Mouse (Mus musculus) urinary bladder, postnatal 25 days (tissue): ENCODE results near the gene Cx3cl1.

Source experiments
- DNase-seq: peaks from one replicate; pipeline ENCODE4 v3.0.0; 2022; ENCODE audit warnings: low spot score

The Cx3cl1 gene

GRCm38 (mm10) chr8:94771941-94772670, at the start of gene Cx3cl1:
Gene Cx3cl1 (plus strand): TSS chr8:94772009.
- peak; percentile 46 for DNase-seq

- no peak for DNase-seq
These were observed 45.8 kb upstream of the Cx3cl1 start for GRCm38 (mm10) chr8:94725998-94726397.

- no peak for DNase-seq
These were observed 42.5 kb upstream of the Cx3cl1 start for GRCm38 (mm10) chr8:94729301-94729700.

- no peak for DNase-seq
These were observed 37.9 kb upstream of the Cx3cl1 start for GRCm38 (mm10) chr8:94733821-94734465.

- DNase-seq, result no peak
These were observed 37.0 kb upstream of the Cx3cl1 start for GRCm38 (mm10) chr8:94734735-94735350.

GRCm38 (mm10) chr8:94735426-94736094, 36.2 kb upstream of the Cx3cl1 start:
- DNase-seq, result peak; percentile 10

GRCm38 (mm10) chr8:94739829-94740228, 32.0 kb upstream of the Cx3cl1 start:
- no peak for DNase-seq

GRCm38 (mm10) chr8:94740591-94740990, 31.2 kb upstream of the Cx3cl1 start:
- no peak for DNase-seq

- DNase-seq, result no peak
These were observed 30.1 kb upstream of the Cx3cl1 start for GRCm38 (mm10) chr8:94741726-94742125.

GRCm38 (mm10) chr8:94744484-94744883, 27.3 kb upstream of the Cx3cl1 start:
- DNase-seq, result no peak

GRCm38 (mm10) chr8:94744972-94745371, 26.8 kb upstream of the Cx3cl1 start:
- DNase-seq, result no peak

- no peak for DNase-seq
These were observed 26.2 kb upstream of the Cx3cl1 start, which contains the start of gene Ccl22 for GRCm38 (mm10) chr8:94745476-94746184. Gene Ccl22 (plus strand): TSS chr8:94745590.

GRCm38 (mm10) chr8:94746832-94747231, 25.0 kb upstream of the Cx3cl1 start:
- DNase-seq, result no peak

GRCm38 (mm10) chr8:94748363-94748762, 23.4 kb upstream of the Cx3cl1 start:
- no peak for DNase-seq

GRCm38 (mm10) chr8:94749942-94750341, 21.9 kb upstream of the Cx3cl1 start:
- DNase-seq, result no peak

- no peak for DNase-seq
These were observed 20.6 kb upstream of the Cx3cl1 start for GRCm38 (mm10) chr8:94751023-94751849.

- DNase-seq, result no peak
These were observed 17.8 kb upstream of the Cx3cl1 start for GRCm38 (mm10) chr8:94754006-94754405.

GRCm38 (mm10) chr8:94754486-94754885, 17.3 kb upstream of the Cx3cl1 start:
- DNase-seq, result no peak

- DNase-seq, result no peak
These were observed 4.8 kb upstream of the Cx3cl1 start for GRCm38 (mm10) chr8:94767035-94767434.

- DNase-seq, result peak; percentile 50
These were observed 864 bp upstream of the Cx3cl1 start for GRCm38 (mm10) chr8:94770945-94771344.

- DNase-seq, result no peak
These were observed 1.2 kb downstream of the Cx3cl1 start for GRCm38 (mm10) chr8:94773048-94773447.
